Mouse (Mus musculus): ENCODE measurements at regions not wholly inside any gene's neighbourhood (a gene's known extent, or its start where the extent isn't known, plus 50 kb on each side); places are given as distances from the start of the nearest gene placed in this dataset.
"Not testable (repeated sequence)": the region's sequence is repeated elsewhere in the genome, so short reads cannot be mapped to it uniquely, and the experiment has no call there.

DNA sequence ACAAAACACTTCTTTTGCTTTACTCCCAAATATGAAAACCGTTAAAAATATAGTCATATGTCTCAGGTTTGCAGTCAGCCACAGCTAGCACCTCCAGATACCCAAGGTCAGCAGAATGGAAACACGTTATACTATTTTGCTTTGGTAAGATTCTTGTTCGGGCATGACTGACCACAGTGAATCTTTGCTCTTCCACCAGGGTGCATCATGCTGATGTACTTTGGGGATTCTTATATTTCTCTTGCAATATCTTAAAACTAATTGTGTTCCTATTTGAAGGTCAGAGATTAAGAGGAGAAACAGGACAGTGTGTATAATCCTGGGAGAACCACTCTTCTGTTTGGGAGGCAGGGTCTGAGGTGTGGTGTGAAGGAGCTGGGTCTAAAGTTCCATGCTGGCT, 481.7 kb downstream of the Hace1 start:
- 61% methylated on average over 3 of the region's 3 CpGs for WGBS (ENCODE audit: insufficient replicate concordance)
- Histone ChIP-seq H3K36me3 (no peaks in the 10 kb centered on the region), H3K9ac (no peak overlapping the region), H3K4me2 (no peak overlapping the region), H3K27ac (no peak overlapping the region), H3K9me3 (replicated peaks) (no peaks in the 10 kb centered on the region), H3K4me1 (replicated peaks) (no peaks in the 10 kb centered on the region), H3K27me3 (no peaks in the 10 kb centered on the region), H3K4me3 (replicated peaks) (no peak overlapping the region)
- DNase-seq, result no peak
- ATAC-seq (ENCODE audit: low read depth), result no peak

DNA sequence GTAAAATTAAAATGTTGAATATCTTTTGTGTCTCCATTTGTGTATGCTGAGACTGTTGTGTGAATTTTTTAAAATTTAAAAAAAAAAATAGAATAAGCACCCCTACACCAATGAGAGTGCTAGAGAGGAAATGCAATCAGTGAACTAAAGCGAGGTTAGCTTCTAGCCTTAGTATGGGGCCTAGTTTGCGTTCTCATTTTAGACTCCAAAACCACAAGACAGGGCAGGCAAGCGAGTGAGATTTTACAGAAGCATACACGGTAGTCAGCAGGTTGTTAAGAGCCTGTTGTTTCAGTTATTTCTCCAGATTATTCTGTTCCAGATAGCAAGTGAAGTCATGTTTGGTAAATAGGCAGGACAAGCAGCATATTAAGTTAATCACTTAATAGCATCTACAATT, 486.2 kb downstream of the Hace1 start:
- Histone ChIP-seq H3K27ac (no peak overlapping the region), H3K4me1 (replicated peaks) (no peaks in the 10 kb centered on the region), H3K4me3 (replicated peaks) (no peak overlapping the region), H3K9ac (no peak overlapping the region), H3K27me3 (no peaks in the 10 kb centered on the region), H3K36me3 (no peaks in the 10 kb centered on the region), H3K9me3 (replicated peaks) (no peaks in the 10 kb centered on the region), H3K4me2 (no peak overlapping the region)
- no peak for DNase-seq
- 43% methylated on average over 4 of the region's 4 CpGs for WGBS (ENCODE audit: insufficient replicate concordance)
- ATAC-seq (ENCODE audit: low read depth), result no peak

DNA sequence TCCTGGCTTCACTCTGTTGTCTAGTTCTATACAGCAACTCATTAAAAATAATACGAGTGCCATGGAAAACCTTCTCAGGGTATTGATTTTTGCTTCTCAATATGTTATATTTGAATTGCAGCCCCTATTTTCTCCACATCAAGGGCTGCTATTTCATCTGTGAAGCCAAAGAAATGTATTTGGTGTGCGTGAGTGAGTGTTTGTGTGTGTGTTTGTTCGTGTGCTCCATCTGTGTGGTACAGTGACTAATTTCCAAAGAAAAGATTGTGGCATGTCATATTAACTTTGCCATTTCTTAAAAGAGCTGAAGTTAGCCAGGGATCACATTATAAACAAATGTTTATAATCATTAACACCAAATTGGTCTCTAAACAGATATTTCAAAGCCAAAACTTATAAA, 493.1 kb downstream of the Hace1 start:
- Histone ChIP-seq H3K4me3 (replicated peaks) (no peak overlapping the region), H3K27me3 (no peaks in the 10 kb centered on the region), H3K36me3 (no peaks in the 10 kb centered on the region), H3K4me2 (no peak overlapping the region), H3K9ac (no peak overlapping the region), H3K4me1 (replicated peaks) (no peaks in the 10 kb centered on the region), H3K9me3 (replicated peaks) (no peaks in the 10 kb centered on the region), H3K27ac (no peak overlapping the region)
- no peak for ATAC-seq (ENCODE audit: low read depth)
- no peak for DNase-seq
- WGBS (ENCODE audit: insufficient replicate concordance), result 66% methylated on average over 3 of the region's 3 CpGs

DNA sequence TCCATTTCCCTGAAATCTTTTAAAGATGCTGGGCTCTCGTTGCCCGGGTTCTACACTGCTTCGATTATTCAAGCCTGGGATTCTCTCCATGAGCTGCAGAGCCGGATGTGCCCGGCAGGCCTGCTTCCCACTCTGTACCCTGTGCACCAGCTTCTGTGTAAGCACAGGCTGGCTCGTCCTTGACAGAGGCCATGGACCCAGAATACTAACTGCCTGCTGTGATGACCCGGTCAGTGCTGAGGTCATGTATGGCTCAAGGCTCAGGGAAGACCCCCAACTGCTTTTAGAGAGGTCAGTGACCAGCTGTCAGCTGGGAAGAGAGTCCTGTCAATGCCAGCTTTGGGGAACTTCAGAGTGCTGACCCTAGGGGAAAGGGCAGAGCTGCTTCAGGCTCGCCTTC, 493.6 kb downstream of the Hace1 start:
- H3K9ac ChIP-seq, result no peak overlapping the region
- H3K4me3 ChIP-seq (replicated peaks), result no peak overlapping the region
- no peaks in the 10 kb centered on the region for H3K4me1 ChIP-seq (replicated peaks)
- ATAC-seq (ENCODE audit: low read depth) (no peak), DNase-seq (no peak)
- WGBS (ENCODE audit: insufficient replicate concordance), result 53% methylated on average over 8 of the region's 8 CpGs
- no peaks in the 10 kb centered on the region for H3K27me3 ChIP-seq
- no peak overlapping the region for H3K4me2 ChIP-seq
- no peaks in the 10 kb centered on the region for H3K9me3 ChIP-seq (replicated peaks)
- no peaks in the 10 kb centered on the region for H3K36me3 ChIP-seq
- H3K27ac ChIP-seq, result no peak overlapping the region

DNA sequence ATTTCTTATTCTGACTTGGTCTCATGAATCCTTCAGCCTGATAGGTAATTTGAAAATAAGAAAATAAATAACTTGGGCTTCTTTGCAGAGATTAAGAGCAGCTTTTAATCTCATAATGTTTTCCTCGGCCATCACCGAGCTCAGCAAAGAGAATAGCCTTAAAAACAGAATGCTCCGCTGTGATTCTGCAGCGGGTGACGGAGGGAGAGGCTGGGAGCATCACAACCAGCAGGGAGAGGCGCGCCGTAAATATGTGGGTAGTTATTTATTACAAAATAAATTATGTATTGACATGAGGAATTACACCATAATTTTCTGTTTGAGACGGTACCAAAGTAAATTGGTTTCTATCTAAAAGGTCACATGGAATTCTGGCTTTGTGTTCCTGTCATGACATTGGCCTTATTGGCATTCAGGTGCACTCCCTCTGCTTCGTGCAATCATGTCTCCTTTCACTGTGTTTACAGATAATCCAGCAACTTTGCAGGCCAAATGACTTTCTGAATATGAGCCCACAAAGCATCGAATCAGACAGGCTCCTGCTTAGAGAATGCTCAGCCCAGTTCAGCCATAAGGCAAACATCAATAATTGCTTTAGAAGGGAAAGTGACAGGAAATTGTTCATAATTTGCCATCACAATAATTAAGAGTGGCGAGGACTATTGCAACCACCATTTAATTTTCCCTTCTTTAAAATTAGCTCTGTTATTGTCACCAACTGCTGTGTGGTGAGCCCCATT, 494.4 kb downstream of the Hace1 start:
- no peak for ATAC-seq (ENCODE audit: low read depth)
- no peak overlapping the region for H3K9ac ChIP-seq
- H3K27ac ChIP-seq, result no peak overlapping the region
- H3K27me3 ChIP-seq, result no peaks in the 10 kb centered on the region
- H3K36me3 ChIP-seq, result no peaks in the 10 kb centered on the region
- 73% methylated on average over 12 of the region's 12 CpGs for WGBS (ENCODE audit: insufficient replicate concordance)
- H3K4me1 ChIP-seq (replicated peaks), result no peaks in the 10 kb centered on the region
- H3K9me3 ChIP-seq (replicated peaks), result no peaks in the 10 kb centered on the region
- no peak overlapping the region for H3K4me2 ChIP-seq
- DNase-seq, result no peak
- no peak overlapping the region for H3K4me3 ChIP-seq (replicated peaks)

DNA sequence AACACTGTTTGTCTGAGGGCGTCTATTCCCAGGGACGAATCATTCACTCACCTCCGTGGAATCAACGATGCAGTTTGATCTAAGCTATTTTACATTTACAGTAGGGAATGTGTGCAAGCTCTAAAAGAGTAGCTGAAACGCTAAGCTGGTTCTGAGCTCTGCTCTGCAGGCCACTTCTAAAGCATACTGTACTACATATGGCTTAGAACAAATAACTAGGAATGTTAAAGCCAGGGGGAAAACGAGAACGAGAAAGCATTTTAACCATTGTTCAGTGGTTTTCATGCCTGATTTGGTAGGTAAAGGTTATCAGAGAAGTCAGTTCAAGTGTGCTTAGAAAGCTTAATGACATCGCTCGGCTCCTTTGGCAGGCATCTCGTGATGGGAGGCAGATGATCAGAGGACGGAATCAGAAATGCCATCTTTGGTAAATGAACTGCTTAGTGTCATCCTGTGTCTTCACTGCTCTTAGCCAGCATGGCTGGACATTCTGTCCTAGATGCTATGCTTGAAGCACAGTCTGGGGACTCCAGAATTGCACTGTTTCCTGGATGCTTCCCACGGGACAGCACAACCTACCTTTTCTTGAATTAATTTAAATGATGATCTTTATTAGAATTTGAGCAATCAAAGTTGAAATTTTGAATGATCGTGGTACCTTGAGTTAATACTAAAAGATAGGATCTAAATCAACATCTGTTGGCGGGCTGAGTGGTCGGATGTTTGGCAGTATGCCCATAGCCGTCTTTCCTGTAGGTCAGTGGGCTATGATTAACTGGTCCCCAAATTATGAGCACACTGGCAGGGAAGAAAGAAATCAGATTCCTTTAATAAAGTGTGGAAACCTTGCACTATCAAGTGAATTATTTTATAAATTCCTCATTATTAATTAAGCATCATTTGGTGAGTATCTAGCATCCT, 495.2 kb downstream of the Hace1 start:
- 65% methylated on average over 16 of the region's 16 CpGs for WGBS (ENCODE audit: insufficient replicate concordance)
- DNase-seq (no peak), ATAC-seq (ENCODE audit: low read depth) (no peak)
- H3K27me3 ChIP-seq, result no peaks in the 10 kb centered on the region
- no peak overlapping the region for H3K9ac ChIP-seq
- H3K4me2 ChIP-seq, result no peak overlapping the region
- no peak overlapping the region for H3K27ac ChIP-seq
- no peak overlapping the region for H3K4me3 ChIP-seq (replicated peaks)
- no peaks in the 10 kb centered on the region for H3K36me3 ChIP-seq
- H3K9me3 ChIP-seq (replicated peaks), result no peaks in the 10 kb centered on the region
- H3K4me1 ChIP-seq (replicated peaks), result no peaks in the 10 kb centered on the region

DNA sequence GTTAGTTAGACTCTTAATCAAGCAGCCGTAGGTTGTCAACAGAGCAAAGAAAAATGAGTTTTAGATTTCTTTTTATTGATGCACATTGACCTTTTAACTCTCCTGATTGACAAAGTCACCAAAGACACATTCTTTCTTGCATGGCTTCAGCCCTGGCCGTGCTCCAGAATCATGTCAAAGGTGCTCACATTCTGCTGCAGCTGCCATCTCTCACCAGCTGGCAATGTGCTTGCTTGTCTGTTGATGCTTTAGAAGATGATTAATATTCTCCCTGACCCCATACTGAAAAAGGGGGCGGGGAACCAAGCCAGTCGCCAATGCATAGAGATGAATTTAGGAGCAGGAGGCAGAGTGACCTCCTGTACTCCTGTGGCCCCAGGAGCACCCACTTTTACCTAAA, 510.1 kb downstream of the Hace1 start:
- H3K4me1 ChIP-seq (replicated peaks), result no peaks in the 10 kb centered on the region
- no peak for DNase-seq
- no peak overlapping the region for H3K4me3 ChIP-seq (replicated peaks)
- no peak overlapping the region for H3K27ac ChIP-seq
- no peak overlapping the region for H3K4me2 ChIP-seq
- H3K36me3 ChIP-seq, result no peaks in the 10 kb centered on the region
- H3K9me3 ChIP-seq (replicated peaks), result no peaks in the 10 kb centered on the region
- H3K27me3 ChIP-seq, result no peaks in the 10 kb centered on the region
- no peak overlapping the region for H3K9ac ChIP-seq
- ATAC-seq (ENCODE audit: low read depth), result no peak
- WGBS (ENCODE audit: insufficient replicate concordance), result 51% methylated on average over 4 of the region's 4 CpGs

DNA sequence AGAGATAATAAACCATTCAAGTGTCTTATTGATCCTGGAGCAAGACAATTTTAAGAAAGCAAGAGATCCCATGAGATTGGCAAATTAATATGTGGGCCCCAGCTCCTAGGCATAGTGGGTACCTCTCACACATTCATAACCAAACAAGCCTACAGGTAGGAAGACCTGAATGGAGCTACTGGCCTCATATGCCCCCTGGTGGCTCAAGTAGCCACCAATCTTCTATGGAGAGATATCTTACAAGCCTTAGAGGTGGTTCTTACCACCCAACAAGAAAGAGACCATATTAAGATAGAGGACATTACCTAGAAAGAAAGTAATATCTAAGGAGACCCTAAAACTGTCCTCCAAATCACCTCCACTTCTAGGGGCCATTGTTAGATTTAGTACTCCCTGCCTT, 523.2 kb downstream of the Hace1 start:
- no peak overlapping the region for H3K27ac ChIP-seq
- H3K27me3 ChIP-seq, result no peaks in the 10 kb centered on the region
- no peak overlapping the region for H3K4me3 ChIP-seq (replicated peaks)
- H3K4me2 ChIP-seq, result no peak overlapping the region
- no peak overlapping the region for H3K9ac ChIP-seq
- H3K9me3 ChIP-seq (replicated peaks), result no peaks in the 10 kb centered on the region
- no peak for ATAC-seq (ENCODE audit: low read depth)
- H3K4me1 ChIP-seq (replicated peaks), result no peaks in the 10 kb centered on the region
- H3K36me3 ChIP-seq, result no peaks in the 10 kb centered on the region
- no peak for DNase-seq

DNA sequence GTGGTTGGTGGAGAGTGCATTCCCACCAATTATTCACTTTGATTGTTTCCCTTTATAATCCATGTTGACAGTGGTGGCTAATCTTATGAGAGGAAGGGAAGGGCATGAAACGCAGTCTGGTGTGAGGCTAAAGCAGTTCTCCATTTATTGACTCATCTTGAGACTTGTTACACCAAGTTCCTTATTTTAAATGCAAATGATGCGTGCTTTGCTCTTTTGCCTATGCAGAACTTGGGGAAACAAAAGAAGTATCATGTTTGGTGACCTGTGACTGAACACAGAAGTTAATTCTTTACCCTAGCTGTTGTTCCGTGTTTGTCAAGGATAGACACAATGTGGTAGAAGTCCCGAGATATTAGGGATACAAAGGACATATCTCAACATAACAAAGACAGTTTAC, 531.2 kb downstream of the Hace1 start:
- H3K4me1 ChIP-seq (replicated peaks), result no peaks in the 10 kb centered on the region

DNA sequence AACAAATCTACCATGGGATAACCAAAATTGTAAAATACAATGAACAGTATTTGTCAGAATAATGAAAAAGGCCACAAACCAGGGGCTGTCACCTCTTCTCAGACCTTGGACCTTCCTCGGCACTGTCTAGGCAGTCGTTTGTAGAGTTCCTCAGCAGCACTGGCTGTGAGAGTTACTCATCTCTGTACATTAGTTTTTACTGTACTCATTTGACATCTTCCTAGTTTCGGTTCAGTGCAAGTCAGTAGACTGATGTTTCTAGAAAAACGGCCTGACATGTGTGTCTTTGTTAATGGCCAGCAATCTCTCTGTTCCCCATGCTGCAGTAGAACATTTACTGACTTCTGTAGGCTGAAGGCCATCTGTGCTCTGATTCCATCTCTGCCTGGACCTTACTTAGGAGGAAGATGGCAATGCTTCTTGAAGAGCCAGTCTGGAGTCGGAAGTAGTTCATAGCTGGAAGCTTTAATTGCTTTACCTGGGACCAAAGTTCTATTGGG, 537.1 kb downstream of the Hace1 start:
- Histone ChIP-seq H3K4me1 (replicated peaks) (no peaks in the 10 kb centered on the region), H3K4me3 (replicated peaks) (no peak overlapping the region), H3K4me2 (no peak overlapping the region), H3K9ac (no peak overlapping the region), H3K27ac (no peak overlapping the region), H3K27me3 (no peaks in the 10 kb centered on the region), H3K9me3 (replicated peaks) (no peaks in the 10 kb centered on the region), H3K36me3 (no peaks in the 10 kb centered on the region)
- ATAC-seq (ENCODE audit: low read depth) (no peak), DNase-seq (no peak)
- WGBS (ENCODE audit: insufficient replicate concordance), result 66% methylated on average over 5 of the region's 5 CpGs

More for the DNA sequence above, 531.2 kb downstream of the Hace1 start:
- Histone ChIP-seq H3K9ac (no peak overlapping the region), H3K9me3 (replicated peaks) (no peaks in the 10 kb centered on the region), H3K4me2 (no peak overlapping the region), H3K27ac (no peak overlapping the region), H3K4me3 (replicated peaks) (no peak overlapping the region), H3K36me3 (no peaks in the 10 kb centered on the region), H3K27me3 (no peaks in the 10 kb centered on the region)
- ATAC-seq (ENCODE audit: low read depth) (no peak), DNase-seq (no peak)
- 54% methylated on average over 4 of the region's 4 CpGs for WGBS (ENCODE audit: insufficient replicate concordance)

DNA sequence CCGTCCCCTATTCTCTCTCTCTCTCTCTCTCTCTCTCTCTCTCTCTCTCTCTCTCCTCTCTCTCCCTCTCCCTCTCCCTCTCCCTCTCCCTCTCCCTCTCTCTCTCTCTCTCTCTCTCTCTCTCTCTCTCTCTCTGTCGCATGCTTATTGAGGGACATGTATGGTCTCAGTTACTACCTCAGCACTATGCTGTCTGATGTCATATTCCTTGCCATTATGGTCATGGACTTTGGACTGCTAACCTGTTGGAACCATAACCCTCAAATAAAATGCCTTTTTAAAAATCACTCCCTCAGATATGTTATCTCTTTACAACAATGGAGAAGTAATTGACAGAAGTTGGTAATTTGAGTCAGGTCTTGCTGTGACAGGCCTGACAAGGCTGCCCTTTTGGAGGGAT, 544.8 kb downstream of the Hace1 start:
- H3K9me3 ChIP-seq (replicated peaks); H3K4me2 ChIP-seq; H3K9ac ChIP-seq; H3K4me1 ChIP-seq (replicated peaks); ATAC-seq (ENCODE audit: low read depth); H3K36me3 ChIP-seq; H3K27me3 ChIP-seq; H3K4me3 ChIP-seq (replicated peaks); DNase-seq; H3K27ac ChIP-seq: not testable (repeated sequence)
- WGBS (ENCODE audit: insufficient replicate concordance), result 78% methylated on average over 2 of the region's 2 CpGs

DNA sequence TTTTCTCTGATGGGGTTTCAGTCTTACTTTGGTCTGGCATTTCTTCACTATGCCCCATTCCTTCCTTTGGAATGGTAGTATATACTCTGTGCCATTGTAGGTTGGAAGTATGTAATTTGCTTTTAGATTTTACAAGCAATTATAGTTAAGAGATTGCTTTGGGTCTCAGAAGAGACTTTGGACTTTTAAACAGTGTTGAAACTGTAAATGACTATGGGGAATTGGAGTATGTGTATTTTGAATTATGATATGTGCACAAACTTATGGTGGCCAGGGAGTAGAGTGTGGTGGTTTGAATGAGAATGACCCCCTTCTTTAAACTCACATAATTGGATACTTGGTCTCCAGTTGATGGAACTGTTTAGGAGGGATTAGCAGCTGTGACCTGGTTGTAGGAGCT, 546.2 kb downstream of the Hace1 start:
- no peak for ATAC-seq (ENCODE audit: low read depth)
- Histone ChIP-seq H3K27ac (no peak overlapping the region), H3K4me1 (replicated peaks) (no peaks in the 10 kb centered on the region), H3K36me3 (no peaks in the 10 kb centered on the region), H3K4me3 (replicated peaks) (no peak overlapping the region), H3K4me2 (no peak overlapping the region), H3K9ac (no peak overlapping the region), H3K9me3 (replicated peaks) (no peaks in the 10 kb centered on the region), H3K27me3 (no peaks in the 10 kb centered on the region)
- no peak for DNase-seq

All from liver, embryonic 13.5 days (tissue).